Mouse (Mus musculus) intestine, embryonic 14.5 days (tissue): ENCODE measurements around the gene Rnf207. TPM values are rescaled to one million over a fixed set of nuclear protein-coding genes. Genes with fewer than 3 reads are reported as not detected.

Experiments used
- ATAC-seq: fragments of 200-750 bp; cut with Nextera tagmentation; replicated peaks from 2 replicates; pipeline ENCODE4 v1.8.0; 2017; ENCODE audit warnings: low read depth, moderate number of reproducible peaks, moderate TSS enrichment, moderate library complexity; ENCODE audit not compliant: low FRiP score, low TSS enrichment
- DNase-seq: peaks from one replicate; pipeline ENCODE4 v3.0.0-alpha.2; 2018; ENCODE audit warnings: low spot score
- H3K27ac ChIP-seq: fragments of 300-500 bp; sonication (generic); 2 replicates; pipeline ENCODE4 v1.5.1; 2014; ENCODE audit warnings: low read depth, mild to moderate bottlenecking, control low read depth
- H3K27me3 ChIP-seq: fragments of 300-500 bp; sonication (generic); replicated peaks from 2 replicates; pipeline ENCODE4 v1.6.1; 2014; ENCODE audit warnings: low read length, control low read depth; ENCODE audit not compliant: control insufficient read depth, insufficient read depth
- H3K36me3 ChIP-seq: fragments of 300-500 bp; sonication (generic); 2 replicates; pipeline ENCODE4 v1.6.1; 2014; ENCODE audit warnings: low read length, control low read depth; ENCODE audit not compliant: control insufficient read depth, insufficient read depth
- H3K4me1 ChIP-seq: fragments of 300-500 bp; sonication (generic); replicated peaks from 2 replicates; pipeline ENCODE4 v1.6.1; 2014; ENCODE audit warnings: low read length, control low read depth, mixed read lengths; ENCODE audit not compliant: control insufficient read depth, insufficient read depth
- H3K4me2 ChIP-seq: fragments of 300-500 bp; sonication (generic); 2 replicates; pipeline ENCODE4 v1.6.1; 2014; ENCODE audit warnings: low read length
- H3K4me3 ChIP-seq: fragments of 300-500 bp; sonication (generic); 2 replicates; pipeline ENCODE4 v1.5.1; 2014; ENCODE audit warnings: low read depth, low read length, control low read depth, mixed read lengths
- H3K9ac ChIP-seq: fragments of 300-500 bp; sonication (generic); 2 replicates; pipeline ENCODE4 v1.6.1; 2014; ENCODE audit warnings: mild to moderate bottlenecking, low read length
- H3K9me3 ChIP-seq: fragments of 300-500 bp; sonication (generic); 2 replicates; pipeline ENCODE4 v1.6.1; 2016; ENCODE audit warnings: low read length, control low read depth; ENCODE audit not compliant: control insufficient read depth
- WGBS: fragments of 180-500 bp; shearing (Covaris S2); extraction: QIAGEN DNeasy Blood & Tissue Kit; methylation state at CpG from one replicate; pipeline ENCODE4 v1.1.7; 2014; 5-methylcytosine and 5-hydroxymethylcytosine counted together
- polyA plus RNA-seq: library from polyadenylated mRNA; unstranded; fragments of >200 nt; fragmentation: Nextera tagmentation; extraction: Ambion mirVana; gene quantifications from 2 replicates; pipeline ENCODE4 v1.2.1, GENCODE M21; 2014

The Rnf207 gene
- polyA plus RNA-seq, 1 experiment from 2014 or later, result 1.8 TPM

GRCm38 (mm10) chr4:152276389-152277347, 42.1 kb downstream of the Rnf207 start:
- no peak overlapping the region for H3K27ac ChIP-seq
- H3K9me3 ChIP-seq, result no peaks in the 10 kb centered on the region
- H3K4me2 ChIP-seq, result no peak overlapping the region
- peaks cover 24% of the 10 kb centered on the region for H3K4me1 ChIP-seq
- H3K4me3 ChIP-seq, result no peak overlapping the region
- ATAC-seq (no peak), DNase-seq (no peak)
- H3K27me3 ChIP-seq, result peaks cover 22% of the 10 kb centered on the region
- 0 out of 2 replicates have a peak, but pooled peaks cover 5% of the 10 kb centered on the region for H3K36me3 ChIP-seq
- H3K9ac ChIP-seq, result no peak overlapping the region
- 53% methylated on average over 10 of the region's 10 CpGs for WGBS

- peak; percentile 65 for ATAC-seq
- peaks cover 24% of the 10 kb centered on the region for H3K4me1 ChIP-seq
- no peak for DNase-seq
- WGBS, result 4% methylated on average over 20 of the region's 20 CpGs
- peak overlapping the region; percentile 97 for H3K4me2 ChIP-seq
- peaks cover 12% of the 10 kb centered on the region for H3K27me3 ChIP-seq
- peak overlapping the region; percentile 61 for H3K9ac ChIP-seq
- peak overlapping the region; percentile 61 for H3K4me3 ChIP-seq
- H3K36me3 ChIP-seq, result no peaks in the 10 kb centered on the region
- H3K9me3 ChIP-seq, result no peaks in the 10 kb centered on the region
- peak overlapping the region; percentile 67; the same call in 1 of the 2 replicates for H3K27ac ChIP-seq
Observed at GRCm38 (mm10) chr4:152274681-152275131, 44.1 kb downstream of the Rnf207 start.

GRCm38 (mm10) chr4:152273621-152274236, 45.1 kb downstream of the Rnf207 start, which contains the start of gene Gpr153:
Gene Gpr153 (plus strand): TSS chr4:152274232.
- ATAC-seq (peak; percentile 57), DNase-seq (no peak)
- Histone ChIP-seq H3K4me3 (peak within 1 kb of the TSS; percentile 61), H3K27ac (peak within 1 kb of the TSS; percentile 67), H3K36me3 (no peaks in the 10 kb centered on the region), H3K4me1 (peaks cover 24% of the 10 kb centered on the region), H3K9ac (peak within 1 kb of the TSS; percentile 61), H3K27me3 (peaks cover 12% of the 10 kb centered on the region), H3K9me3 (no peaks in the 10 kb centered on the region), H3K4me2 (peak within 1 kb of the TSS; percentile 97)
- WGBS, result under 1% methylated on average over 39 of the region's 48 CpGs

- H3K4me3 ChIP-seq, result no peak overlapping the region; the same call in 1 of the 2 replicates
- no peaks in the 10 kb centered on the region for H3K36me3 ChIP-seq
- H3K9me3 ChIP-seq, result no peaks in the 10 kb centered on the region
- 36% methylated on average over 3 of the region's 3 CpGs for WGBS
- peaks cover 12% of the 10 kb centered on the region for H3K27me3 ChIP-seq
- peak overlapping the region; percentile 67 for H3K27ac ChIP-seq
- H3K4me2 ChIP-seq, result no peak overlapping the region
- DNase-seq (no peak), ATAC-seq (no peak)
- H3K9ac ChIP-seq, result no peak overlapping the region
- H3K4me1 ChIP-seq, result peaks cover 24% of the 10 kb centered on the region
Observed at GRCm38 (mm10) chr4:152273191-152273590, 45.6 kb downstream of the Rnf207 start.

- Histone ChIP-seq H3K27ac (peak overlapping the region; percentile 67), H3K4me2 (no peak overlapping the region), H3K27me3 (peaks cover 12% of the 10 kb centered on the region), H3K4me1 (peaks cover 24% of the 10 kb centered on the region), H3K36me3 (no peaks in the 10 kb centered on the region), H3K9ac (no peak overlapping the region), H3K9me3 (no peaks in the 10 kb centered on the region), H3K4me3 (no peak overlapping the region)
- no peak for ATAC-seq
- no peak for DNase-seq
- WGBS, result 29% methylated on average over 9 of the region's 9 CpGs
Observed at GRCm38 (mm10) chr4:152272449-152273049, 46.2 kb downstream of the Rnf207 start.

- H3K4me1 ChIP-seq, result peaks cover 24% of the 10 kb centered on the region
- DNase-seq, result no peak
- no peak for ATAC-seq
- no peaks in the 10 kb centered on the region for H3K36me3 ChIP-seq
- WGBS, result 57% methylated on average over 7 of the region's 7 CpGs
- H3K9me3 ChIP-seq, result no peaks in the 10 kb centered on the region
- H3K27me3 ChIP-seq, result peaks cover 12% of the 10 kb centered on the region
- peak overlapping the region; percentile 67 for H3K27ac ChIP-seq
- no peak overlapping the region for H3K4me3 ChIP-seq
- no peak overlapping the region for H3K9ac ChIP-seq
- no peak overlapping the region for H3K4me2 ChIP-seq
Observed at GRCm38 (mm10) chr4:152272006-152272405, 46.8 kb downstream of the Rnf207 start.

- ATAC-seq (no peak), DNase-seq (no peak)
- no peak overlapping the region for H3K9ac ChIP-seq
Observed at GRCm38 (mm10) chr4:152271334-152271733, 47.5 kb downstream of the Rnf207 start.

GRCm38 (mm10) chr4:152270599-152270998, 48.2 kb downstream of the Rnf207 start:
- Histone ChIP-seq H3K4me1 (peaks cover 24% of the 10 kb centered on the region), H3K36me3 (no peaks in the 10 kb centered on the region), H3K9ac (no peak overlapping the region), H3K27ac (no peak overlapping the region), H3K27me3 (peaks cover 6% of the 10 kb centered on the region), H3K4me2 (no peak overlapping the region), H3K9me3 (no peaks in the 10 kb centered on the region), H3K4me3 (no peak overlapping the region)
- ATAC-seq, result no peak
- DNase-seq, result no peak
- WGBS, result 84% methylated on average over 9 of the region's 9 CpGs

More at GRCm38 (mm10) chr4:152271334-152271733, 47.5 kb downstream of the Rnf207 start:
- WGBS, result 92% methylated on average over 11 of the region's 11 CpGs
- Histone ChIP-seq H3K27ac (peak overlapping the region; percentile 67; the same call in 1 of the 2 replicates), H3K4me3 (no peak overlapping the region), H3K4me2 (no peak overlapping the region), H3K9me3 (no peaks in the 10 kb centered on the region), H3K4me1 (peaks cover 24% of the 10 kb centered on the region), H3K36me3 (no peaks in the 10 kb centered on the region), H3K27me3 (peaks cover 12% of the 10 kb centered on the region)
